Mouse (Mus musculus): ENCODE measurements around the gene Sptbn4. TPM values are rescaled to one million over a fixed set of nuclear protein-coding genes. Genes with fewer than 3 reads are reported as not detected.
A peak's percentile ranks its signal among the peaks of the same experiment; 100 is the strongest.

Sptbn4 gene
- polyA plus RNA-seq, 1 experiment from 2014 or later, result 0.33 TPM

DNA sequence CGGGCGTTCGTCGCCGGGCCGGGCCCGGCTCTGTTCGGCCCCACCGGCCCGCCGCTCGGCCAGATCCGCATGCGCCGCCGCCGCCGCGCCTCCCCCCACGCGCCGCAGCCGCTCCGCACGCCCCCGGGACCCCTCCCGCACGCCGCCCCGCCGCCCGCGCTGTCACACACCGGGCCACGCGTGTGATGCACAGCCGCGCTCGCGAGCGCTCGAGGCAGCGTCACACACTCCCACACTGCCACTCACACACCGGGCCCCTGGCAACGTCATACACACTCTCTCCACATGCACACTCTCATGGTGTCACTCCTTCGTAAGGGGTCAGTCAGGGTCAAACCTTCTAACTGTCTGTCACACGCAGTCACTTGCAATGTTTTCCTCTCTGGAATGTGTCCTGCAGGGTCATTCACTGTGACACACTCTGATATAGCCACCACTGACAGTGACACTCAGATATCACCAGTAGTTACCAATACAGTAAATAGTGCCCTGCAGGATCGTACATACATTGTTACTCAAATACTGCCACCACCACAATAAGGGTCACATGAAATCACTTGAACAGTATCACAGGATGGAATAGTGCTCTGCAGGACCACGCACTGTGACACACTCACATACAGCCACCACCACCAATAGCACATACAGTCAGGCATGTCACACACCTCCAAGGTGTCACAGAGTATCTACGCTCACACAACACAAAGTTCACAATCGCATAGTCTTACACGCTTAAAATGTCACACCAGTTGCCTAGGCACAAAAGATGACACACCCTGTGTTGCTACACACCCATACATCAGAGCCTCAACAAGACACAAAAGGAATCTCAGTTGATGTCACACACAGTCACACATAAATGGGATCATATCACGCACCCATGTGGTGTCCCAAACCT lies 716 bp downstream of the Sptbn4 start:
- H3K27me3 ChIP-seq (ENCODE audit: insufficient read depth, poor library complexity, severe bottlenecking), result peaks cover 46% of the 10 kb centered on the region
- H3K36me3 ChIP-seq, result no peaks in the 10 kb centered on the region
- peaks cover 27% of the 10 kb centered on the region for H3K4me1 ChIP-seq (replicated peaks)
- WGBS, result 7% methylated on average over 52 of the region's 53 CpGs
- peak overlapping the region; percentile 65 for H3K4me3 ChIP-seq
- peak overlapping the region; percentile 77 for H3K27ac ChIP-seq
- H3K9me3 ChIP-seq, result no peaks in the 10 kb centered on the region
- peak; percentile 27 for DNase-seq (ENCODE audit: low spot score)

DNA sequence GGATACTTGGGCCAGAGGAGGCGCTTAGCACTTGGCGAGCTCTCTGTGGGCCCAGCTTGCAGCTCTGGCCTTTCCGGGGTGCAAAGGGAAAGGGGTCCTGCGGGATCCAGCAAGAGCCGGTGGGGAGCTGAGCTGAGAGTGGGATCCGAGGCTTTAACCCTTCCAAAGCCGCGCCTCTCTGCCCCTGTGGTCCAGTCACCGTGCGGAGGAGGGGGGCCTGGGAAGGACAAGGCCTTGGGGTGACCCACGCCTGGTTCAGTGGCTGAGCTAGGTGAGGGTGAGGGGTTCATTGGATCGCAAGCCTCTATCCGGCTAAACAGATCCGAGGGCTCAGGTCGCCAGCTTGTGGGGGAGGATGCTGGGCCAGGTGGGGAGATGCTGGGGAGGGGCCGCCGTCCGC lies 1.4 kb downstream of the Sptbn4 start:
- Histone ChIP-seq H3K4me3 (peak overlapping the region; percentile 65), H3K9me3 (no peaks in the 10 kb centered on the region), H3K27me3 (ENCODE audit: insufficient read depth, poor library complexity, severe bottlenecking) (peaks cover 46% of the 10 kb centered on the region), H3K36me3 (no peaks in the 10 kb centered on the region), H3K27ac (peak overlapping the region; percentile 77), H3K4me1 (replicated peaks) (peaks cover 27% of the 10 kb centered on the region)
- 3% methylated on average over 18 of the region's 18 CpGs for WGBS
- DNase-seq (ENCODE audit: low spot score), result peak; percentile 10

DNA sequence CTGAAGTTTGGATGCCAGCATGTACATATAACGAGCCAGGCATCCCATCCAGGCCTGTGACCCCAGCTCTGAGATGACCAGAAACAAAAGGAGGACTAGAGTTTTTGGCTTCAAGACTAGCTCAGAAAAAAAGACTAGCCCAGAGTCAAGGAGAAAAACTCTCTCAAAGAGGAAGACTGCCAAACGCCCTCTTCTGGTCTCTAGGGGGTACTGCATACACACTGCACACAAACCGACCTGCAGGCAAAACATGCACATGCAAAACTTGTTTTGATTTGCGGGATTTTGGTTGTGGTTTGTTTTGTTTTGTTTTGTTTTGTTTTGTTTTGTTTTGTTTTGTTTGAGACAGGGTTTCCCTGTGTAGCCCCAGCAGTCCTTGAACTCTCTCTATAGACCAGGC lies 7.5 kb downstream of the Sptbn4 start:
- no peak for DNase-seq (ENCODE audit: low spot score)
- Histone ChIP-seq H3K27me3 (ENCODE audit: insufficient read depth, poor library complexity, severe bottlenecking) (peaks cover 10% of the 10 kb centered on the region), H3K27ac (no peak overlapping the region), H3K4me3 (no peak overlapping the region), H3K4me1 (replicated peaks) (no peaks in the 10 kb centered on the region), H3K36me3 (no peaks in the 10 kb centered on the region), H3K9me3 (peaks cover 8% of the 10 kb centered on the region; the same call in 1 of the 2 replicates)
- WGBS, result 80% methylated on average over 4 of the region's 4 CpGs

DNA sequence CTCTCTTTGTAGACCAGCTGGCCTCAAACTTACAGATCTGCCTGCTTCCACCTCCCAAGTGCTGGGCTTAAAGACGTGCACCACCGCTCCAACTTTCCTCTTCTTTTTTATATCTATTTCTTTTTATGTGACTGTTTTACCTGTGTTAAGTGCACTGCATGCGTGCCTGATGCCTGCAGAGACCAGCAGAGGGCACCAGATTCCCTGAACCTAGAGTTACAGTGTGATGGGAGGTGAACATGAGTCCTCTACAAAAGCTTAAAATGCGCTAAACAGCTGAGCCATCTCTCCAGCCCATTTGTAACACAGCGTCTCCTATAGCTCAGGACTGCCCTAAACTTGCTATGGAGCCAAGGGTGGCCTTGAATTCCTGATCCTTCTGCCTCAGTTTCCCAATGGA lies 9.9 kb downstream of the Sptbn4 start:
- DNase-seq (ENCODE audit: low spot score), result peak; percentile 22
- no peaks in the 10 kb centered on the region for H3K4me1 ChIP-seq (replicated peaks)
- peaks cover 8% of the 10 kb centered on the region; the same call in 1 of the 2 replicates for H3K9me3 ChIP-seq
- 61% methylated on average over 5 of the region's 5 CpGs for WGBS
- H3K27ac ChIP-seq, result no peak overlapping the region
- H3K36me3 ChIP-seq, result no peaks in the 10 kb centered on the region
- H3K4me3 ChIP-seq, result no peak overlapping the region
- peaks cover 24% of the 10 kb centered on the region for H3K27me3 ChIP-seq (ENCODE audit: insufficient read depth, poor library complexity, severe bottlenecking)

DNA sequence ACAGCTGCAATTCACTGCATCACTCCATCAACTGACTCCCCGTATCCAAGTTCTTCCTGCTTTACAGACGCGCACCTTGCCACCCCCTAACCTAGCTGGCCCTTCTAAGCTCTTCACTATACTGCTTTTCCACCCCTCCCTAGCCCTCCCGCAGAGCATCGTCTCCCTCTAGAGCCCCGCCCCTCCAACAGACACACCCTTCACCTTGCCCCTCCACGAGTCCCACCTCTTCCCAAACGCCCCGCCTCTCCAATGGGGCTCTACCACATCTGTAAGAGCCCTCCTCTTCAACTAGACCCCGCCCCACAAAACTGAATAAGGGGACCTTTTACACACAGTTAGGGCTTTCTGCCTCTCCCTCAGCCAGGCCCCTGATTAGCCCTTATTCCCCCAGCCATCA lies 13.7 kb downstream of the Sptbn4 start:
- 14% methylated on average over 10 of the region's 10 CpGs for WGBS
- DNase-seq (ENCODE audit: low spot score), result no peak
- H3K4me1 ChIP-seq (replicated peaks), result no peaks in the 10 kb centered on the region
- peaks cover 7% of the 10 kb centered on the region for H3K9me3 ChIP-seq
- no peak overlapping the region for H3K27ac ChIP-seq
- H3K27me3 ChIP-seq (ENCODE audit: insufficient read depth, poor library complexity, severe bottlenecking), result peaks cover 24% of the 10 kb centered on the region
- no peak overlapping the region for H3K4me3 ChIP-seq
- H3K36me3 ChIP-seq, result no peaks in the 10 kb centered on the region

DNA sequence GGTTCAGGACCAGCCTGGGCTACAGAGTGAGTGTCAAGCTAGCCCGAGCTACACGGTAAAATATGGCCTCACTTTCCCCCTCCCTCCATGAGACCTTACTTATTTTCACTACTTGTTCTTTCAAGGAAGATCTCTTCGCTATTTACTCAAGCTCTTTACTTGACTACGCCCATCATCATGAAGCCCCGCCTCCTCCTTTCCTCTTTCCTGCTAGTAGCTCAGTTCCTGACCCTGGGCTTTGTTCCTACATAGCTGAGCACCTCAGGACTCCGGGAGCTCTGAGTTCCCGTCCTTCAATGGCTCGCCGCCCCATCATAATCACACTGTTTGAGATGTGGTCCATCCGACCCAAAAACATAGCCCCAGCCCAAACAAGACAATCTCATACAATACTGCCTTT lies 14.1 kb downstream of the Sptbn4 start:
- H3K9me3 ChIP-seq, result peaks cover 7% of the 10 kb centered on the region
- no peaks in the 10 kb centered on the region for H3K4me1 ChIP-seq (replicated peaks)
- DNase-seq (ENCODE audit: low spot score), result no peak
- WGBS, result 24% methylated on average over 10 of the region's 10 CpGs
- H3K4me3 ChIP-seq, result no peak overlapping the region
- no peak overlapping the region for H3K27ac ChIP-seq
- peaks cover 24% of the 10 kb centered on the region for H3K27me3 ChIP-seq (ENCODE audit: insufficient read depth, poor library complexity, severe bottlenecking)
- H3K36me3 ChIP-seq, result no peaks in the 10 kb centered on the region

DNA sequence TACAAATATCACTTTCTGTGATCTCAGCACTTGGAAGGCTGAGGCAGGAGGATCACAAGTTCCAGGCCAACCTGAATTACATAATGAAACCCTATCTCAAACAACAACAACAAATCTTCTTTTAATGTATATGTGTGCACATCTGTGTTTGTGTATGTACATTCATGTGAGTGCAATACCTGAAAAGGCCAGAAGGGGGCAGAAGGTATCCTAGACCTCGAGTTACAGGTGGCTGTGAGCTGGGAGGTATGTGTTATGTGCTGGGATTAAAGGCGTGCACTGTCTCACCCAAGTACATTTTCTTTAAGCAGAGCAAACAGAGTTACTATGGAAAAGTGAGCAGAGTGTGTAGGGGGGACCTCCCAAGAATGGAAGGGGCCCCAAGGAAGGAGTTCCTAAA lies 18.4 kb downstream of the Sptbn4 start:
- no peak overlapping the region for H3K4me3 ChIP-seq
- 65% methylated on average over 2 of the region's 2 CpGs for WGBS
- H3K36me3 ChIP-seq, result no peaks in the 10 kb centered on the region
- H3K27ac ChIP-seq, result no peak overlapping the region
- peaks cover 7% of the 10 kb centered on the region for H3K9me3 ChIP-seq
- no peak for DNase-seq (ENCODE audit: low spot score)
- peaks cover 15% of the 10 kb centered on the region for H3K27me3 ChIP-seq (ENCODE audit: insufficient read depth, poor library complexity, severe bottlenecking)
- H3K4me1 ChIP-seq (replicated peaks), result no peaks in the 10 kb centered on the region

DNA sequence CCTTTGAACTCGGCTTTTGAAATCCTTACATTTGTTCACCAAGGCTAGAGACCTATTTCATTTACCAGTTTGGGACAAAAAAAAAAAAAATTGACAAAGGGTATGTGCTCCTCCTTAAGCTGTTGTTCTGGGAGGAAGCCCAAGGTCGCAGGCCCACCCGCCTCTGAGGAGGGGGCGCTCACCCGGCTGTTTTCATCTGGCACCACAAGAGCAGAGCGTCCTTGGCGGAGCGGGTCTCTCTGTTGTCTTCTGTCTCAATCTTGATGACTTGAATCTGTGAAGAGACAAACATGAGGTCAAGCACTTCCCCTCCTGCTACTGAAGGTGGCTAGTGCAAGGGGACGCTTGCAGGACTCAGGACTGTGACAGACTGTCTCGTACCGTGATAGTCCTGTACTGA lies 19.5 kb downstream of the Sptbn4 start:
- Histone ChIP-seq H3K4me1 (replicated peaks) (no peaks in the 10 kb centered on the region), H3K36me3 (no peaks in the 10 kb centered on the region), H3K9me3 (peaks cover 11% of the 10 kb centered on the region), H3K4me3 (no peak overlapping the region), H3K27ac (no peak overlapping the region), H3K27me3 (ENCODE audit: insufficient read depth, poor library complexity, severe bottlenecking) (peaks cover 7% of the 10 kb centered on the region)
- DNase-seq (ENCODE audit: low spot score), result no peak
- WGBS, result 82% methylated on average over 11 of the region's 11 CpGs

DNA sequence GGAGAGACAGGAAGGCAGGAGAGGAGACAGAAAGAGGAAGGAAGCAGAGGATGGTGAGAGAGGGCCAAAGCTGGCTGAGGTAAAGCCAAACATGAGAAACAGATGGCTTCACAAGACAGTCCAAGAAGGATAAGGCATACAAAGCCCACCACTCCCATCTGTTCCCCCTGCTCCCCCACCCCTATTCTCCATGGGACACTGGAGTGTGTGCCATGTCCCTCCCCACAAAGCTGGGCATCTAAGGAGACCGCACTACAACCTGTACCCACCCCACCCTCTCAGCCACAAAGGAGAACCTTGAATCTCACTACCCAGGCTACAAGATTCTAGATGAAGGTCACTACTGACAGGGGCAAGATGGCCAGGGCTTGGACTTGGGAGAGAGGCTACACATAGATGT lies 20.1 kb downstream of the Sptbn4 start:
- Histone ChIP-seq H3K4me3 (no peak overlapping the region), H3K9me3 (peaks cover 16% of the 10 kb centered on the region), H3K27ac (no peak overlapping the region), H3K4me1 (replicated peaks) (no peaks in the 10 kb centered on the region), H3K27me3 (ENCODE audit: insufficient read depth, poor library complexity, severe bottlenecking) (peaks cover 3% of the 10 kb centered on the region; the same call in 1 of the 2 replicates), H3K36me3 (no peaks in the 10 kb centered on the region)
- DNase-seq (ENCODE audit: low spot score), result no peak
- 93% methylated on average over 1 of the region's 1 CpGs for WGBS

DNA sequence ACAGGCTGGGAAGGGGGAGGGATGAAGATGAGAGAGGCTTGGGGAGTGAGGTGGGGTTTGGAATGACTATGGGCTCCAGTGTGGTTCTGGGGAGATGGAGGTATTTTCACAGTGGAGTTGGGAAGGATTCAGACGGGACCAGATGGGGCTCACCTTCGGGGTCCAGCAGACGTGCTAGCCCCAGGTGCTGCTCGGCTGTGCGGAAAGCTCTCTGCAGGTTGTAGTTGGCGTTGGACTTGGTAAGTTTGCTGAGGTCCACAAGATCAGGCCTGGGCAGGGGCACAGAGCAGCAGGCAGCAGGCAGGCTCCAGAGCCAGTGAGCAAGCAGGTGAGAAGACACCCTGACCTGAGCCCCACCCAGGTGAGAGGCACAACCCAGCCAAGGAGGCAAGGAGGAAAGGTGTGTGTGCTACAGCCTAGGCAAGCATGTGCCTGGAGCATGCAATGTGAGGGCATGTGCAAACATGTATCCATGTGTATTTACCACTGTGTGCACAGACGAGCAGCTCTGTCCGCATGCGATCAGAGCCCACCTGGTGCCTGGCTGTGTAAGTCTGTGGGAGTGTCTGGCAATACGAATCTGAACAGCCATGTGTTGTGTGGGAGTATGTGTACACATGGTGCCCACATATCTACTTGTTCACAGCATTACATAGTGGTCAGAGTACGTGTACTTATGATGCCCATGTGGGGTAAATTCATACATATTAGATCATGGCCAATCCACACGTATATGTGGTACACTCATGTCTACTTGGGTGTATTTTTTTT lies 23.7 kb downstream of the Sptbn4 start:
- H3K9me3 ChIP-seq, result peaks cover 16% of the 10 kb centered on the region
- H3K4me1 ChIP-seq (replicated peaks), result no peaks in the 10 kb centered on the region
- 0 out of 2 replicates have a peak, but pooled peaks cover 3% of the 10 kb centered on the region for H3K27me3 ChIP-seq (ENCODE audit: insufficient read depth, poor library complexity, severe bottlenecking)
- WGBS, result 88% methylated on average over 12 of the region's 12 CpGs
- no peak for DNase-seq (ENCODE audit: low spot score)
- no peak overlapping the region for H3K27ac ChIP-seq
- no peak overlapping the region for H3K4me3 ChIP-seq
- H3K36me3 ChIP-seq, result no peaks in the 10 kb centered on the region

DNA sequence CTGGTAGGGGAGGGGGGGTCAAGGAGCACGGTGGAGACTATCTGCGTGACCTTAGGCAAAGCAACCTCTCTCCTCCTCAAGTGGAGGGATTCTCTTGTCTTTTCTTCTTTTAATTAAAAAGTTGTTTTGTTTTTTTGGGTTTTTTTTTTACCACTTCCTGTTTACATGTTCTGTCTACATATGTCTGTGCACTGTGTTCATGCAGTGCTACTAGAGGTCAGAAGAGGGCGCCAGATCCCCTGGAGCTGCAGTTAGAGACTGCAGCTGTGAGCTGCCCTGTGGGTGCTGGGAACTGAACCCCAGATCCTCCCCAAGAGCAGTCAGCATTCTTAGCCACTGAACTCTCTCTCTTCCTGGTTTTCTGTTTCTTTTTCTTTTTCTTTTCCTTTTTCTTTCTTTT lies 28.4 kb downstream of the Sptbn4 start:
- DNase-seq (ENCODE audit: low spot score), result no peak
- H3K4me3 ChIP-seq, result no peak overlapping the region
- H3K27me3 ChIP-seq (ENCODE audit: insufficient read depth, poor library complexity, severe bottlenecking), result 0 out of 2 replicates have a peak, but pooled peaks cover 3% of the 10 kb centered on the region
- H3K36me3 ChIP-seq, result no peaks in the 10 kb centered on the region
- no peaks in the 10 kb centered on the region for H3K4me1 ChIP-seq (replicated peaks)
- H3K27ac ChIP-seq, result no peak overlapping the region
- WGBS, result 70% methylated on average over 3 of the region's 3 CpGs
- H3K9me3 ChIP-seq, result peaks cover 16% of the 10 kb centered on the region

DNA sequence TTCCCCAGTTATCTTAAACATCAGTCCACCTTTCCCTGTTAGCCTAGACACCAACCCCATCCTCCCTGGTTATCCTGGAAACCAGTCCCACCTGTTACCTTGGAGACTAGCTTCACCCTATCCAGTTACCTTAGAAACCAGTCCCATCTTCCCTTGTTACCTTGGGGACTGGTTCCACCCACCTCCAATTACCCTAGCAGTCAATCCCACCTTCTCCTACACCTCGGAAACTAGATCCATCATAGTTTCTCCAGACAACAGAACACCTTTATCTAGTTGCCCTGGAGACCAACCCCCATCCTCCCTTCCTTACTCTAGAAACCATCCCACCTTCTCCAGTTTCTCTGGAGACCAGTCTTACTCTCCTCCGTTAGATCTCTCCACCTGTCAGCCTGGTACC lies 30.3 kb downstream of the Sptbn4 start:
- no peak overlapping the region for H3K4me3 ChIP-seq
- no peak overlapping the region for H3K27ac ChIP-seq
- WGBS, result 74% methylated on average over 2 of the region's 2 CpGs
- no peaks in the 10 kb centered on the region for H3K36me3 ChIP-seq
- 0 out of 2 replicates have a peak, but pooled peaks cover 3% of the 10 kb centered on the region for H3K27me3 ChIP-seq (ENCODE audit: insufficient read depth, poor library complexity, severe bottlenecking)
- no peak for DNase-seq (ENCODE audit: low spot score)
- H3K4me1 ChIP-seq (replicated peaks), result no peaks in the 10 kb centered on the region
- peaks cover 5% of the 10 kb centered on the region for H3K9me3 ChIP-seq

Data from hindbrain, embryonic 10.5 days (tissue).